In the genomic region with DNA sequence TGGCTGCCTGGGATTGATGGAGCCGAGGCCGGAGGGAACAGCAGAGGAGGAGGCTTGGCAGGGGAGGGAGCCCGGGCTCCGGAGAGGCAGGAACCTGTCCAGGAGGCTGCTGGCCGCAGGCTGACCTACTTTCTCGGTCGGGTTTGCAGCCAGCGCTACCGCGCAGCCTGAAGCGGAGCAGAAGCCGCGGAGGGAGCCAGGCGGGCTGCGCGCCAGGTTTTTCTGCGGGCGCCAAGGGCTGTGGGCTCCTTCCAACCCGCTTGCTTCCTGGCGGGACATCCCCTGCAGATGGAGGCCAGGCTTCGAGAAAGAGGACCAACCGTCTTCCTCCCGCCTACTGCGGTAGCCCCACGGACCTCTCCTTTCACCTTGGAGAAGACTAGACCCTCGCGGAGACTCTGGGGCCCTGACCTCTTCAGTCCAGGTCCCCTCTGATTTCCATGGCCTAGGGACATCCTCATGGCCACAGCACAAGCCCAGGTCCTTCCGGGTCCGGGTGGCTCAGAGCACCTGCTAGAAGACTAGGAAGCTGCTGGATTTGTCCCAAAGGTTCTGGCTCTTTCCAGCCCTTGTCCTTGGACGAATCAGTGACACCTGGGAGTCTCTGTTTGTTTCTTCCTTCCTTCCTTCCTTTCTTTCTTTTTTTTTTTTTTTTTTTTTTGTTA, we compare ENCODE assay signal across 9 mouse cellular contexts. TPM values are rescaled to one million over a fixed set of nuclear protein-coding genes. Genes with fewer than 3 reads are reported as not detected.
DNase-seq lines count a peak whose midpoint lies in the region; ATAC-seq lines count a peak whose summit lies in the region.
"Had no signal": no experiment of that assay in that cellular context is flagged by ENCODE, and none has a peak within 500 bp of the region (broad histone marks: within the 10 kb centered on the region; RNA-seq: fewer than 3 reads in every experiment).

No protein-coding gene starts in this region.

- no peaks in the 10 kb centered on the region for H3K36me3 ChIP-seq in hindbrain, embryonic 15.5 days

- H3K27ac ChIP-seq in hindbrain, embryonic 15.5 days (replicated peaks), result no peak overlapping the region

- WGBS in hindbrain, embryonic 15.5 days, result 4% methylated on average over 30 of the region's 30 CpGs

- peak overlapping the region; percentile 30; the same call in 1 of the 2 replicates for H3K9ac ChIP-seq in hindbrain, embryonic 15.5 days

- no peaks in the 10 kb centered on the region for H3K9me3 ChIP-seq in hindbrain, embryonic 15.5 days

- DNase-seq in adrenal gland, adult 18-20 months (ENCODE audit: low spot score in 2 of 2), result peak; percentile 59 to 69
- DNase-seq in embryo, embryonic 10.5 days (ENCODE audit: low spot score), result peak; percentile 55
- DNase-seq in gastrocnemius, postnatal 14 days, result peak; percentile 89
- DNase-seq in left cerebral cortex, adult 11 months (ENCODE audit: low spot score), result peak; percentile 22
- DNase-seq in lung, postnatal 10 days, result peak; percentile 74
- peak; percentile 38 for DNase-seq in retina, adult 2 months (ENCODE audit: low read depth, low spot score)
- no peak for DNase-seq in adipocyte (ENCODE audit: low spot score)

- H3K27me3 ChIP-seq in hindbrain, embryonic 15.5 days, result peaks cover 10% of the 10 kb centered on the region; the same call in 1 of the 2 replicates

- ATAC-seq in hindbrain, embryonic 15.5 days (ENCODE audit: low FRiP score, low read depth), result peak; percentile 79
- ATAC-seq: Patski had no signal

- peak overlapping the region; percentile 64 for H3K4me2 ChIP-seq in hindbrain, embryonic 15.5 days

- H3K4me3 ChIP-seq in hindbrain, embryonic 15.5 days, result peak overlapping the region; percentile 29

- intact Hi-C loops in gastrocnemius, postnatal 14 days (cut with DNase I; ENCODE audit: low total_unique reads), result loop anchor here (10.0 kb wide), 1 partner anchor 389 kb away; no protein-coding TSS in a partner anchor

- peaks cover 6% of the 10 kb centered on the region for H3K4me1 ChIP-seq in hindbrain, embryonic 15.5 days (replicated peaks)

RNA-seq across cellular contexts. Expression of a gene that starts 57.8 kb away (rescaled TPM):
- 10 to 100 TPM; 53.0 to 57.0 TPM for total RNA-seq in adrenal gland, adult 18-20 months (2021)
- 10 to 100 TPM; 25.3 to 27.7 TPM for total RNA-seq in gastrocnemius, postnatal 14 days (2021)
- polyA plus RNA-seq in hindbrain, embryonic 15.5 days (2015; fragmentation: Nextera tagmentation; extraction: Ambion mirVana), result 28.3 and 35.3 TPM in 2 replicates

RNA-seq across cellular contexts. Expression of a gene that starts 58.0 kb away (rescaled TPM):
- 1 to 10 TPM; 2.6 to 2.7 TPM for total RNA-seq in adrenal gland, adult 18-20 months (2021)
- 1 to 10 TPM; 1.9 to 2.1 TPM for total RNA-seq in gastrocnemius, postnatal 14 days (2021)
- polyA plus RNA-seq in hindbrain, embryonic 15.5 days (2015; fragmentation: Nextera tagmentation; extraction: Ambion mirVana), result 10.1 and 11.1 TPM in 2 replicates
